Mouse (Mus musculus) lung, adult 2 months (tissue): ENCODE results near the gene Gphn.

Experiments used
- CTCF ChIP-seq: fragments of 200-500 bp; IDR thresholded peaks from 2 replicates; pipeline ENCODE4 v1.5.1; 2011; ENCODE audit warnings: mild to moderate bottlenecking, low read length, control low read depth; ENCODE audit not compliant: insufficient read depth
- POLR2A ChIP-seq: fragments of 200-500 bp; IDR thresholded peaks from 2 replicates; pipeline ENCODE4 v1.6.1; 2011; ENCODE audit warnings: low read depth, mild to moderate bottlenecking, control low read depth, low read length, borderline replicate concordance; ENCODE audit errors: extremely low read depth

GRCm38 (mm10) chr12:78315106-78315505 is 88.9 kb downstream of the Gphn start:
- TF ChIP-seq CTCF (no peak), POLR2A (no peak)
